Mouse (Mus musculus) MEL (cell line): ENCODE measurements around the gene Heatr5a. TPM values are rescaled to one million over a fixed set of nuclear protein-coding genes. Genes with fewer than 3 reads are reported as not detected.

Experiments
- DNase-seq: peaks from one replicate; pipeline ENCODE4 v3.0.0; 2011; ENCODE audit warnings: low read depth, low spot score
- H3K27ac ChIP-seq: 2 replicates; pipeline ENCODE4 v1.5.1; 2012; ENCODE audit warnings: low read depth, mild to moderate bottlenecking, control low read depth, low read length, moderate library complexity; ENCODE audit not compliant: control insufficient read depth
- H3K27me3 ChIP-seq, 2 experiments: fragments of 150-350 bp in 1 of 2; sonication (generic) in 1 of 2; 2 replicates each; pipeline ENCODE4 v1.6.1; 2012; ENCODE audit warnings: low read length in 2 of 2, mild to moderate bottlenecking in 2 of 2, improper control_type of control experiment in 1 of 2, moderate library complexity in 1 of 2; ENCODE audit not compliant: insufficient read depth in 2 of 2, control insufficient read depth in 1 of 2
- H3K36me3 ChIP-seq, 2 experiments: 2 replicates each; pipeline ENCODE4 v1.6.1; 2012 to 2014; ENCODE audit warnings: low read length in 2 of 2, improper control_type of control experiment in 1 of 2, inconsistent platforms in 1 of 2, mild to moderate bottlenecking in 1 of 2; ENCODE audit not compliant: insufficient read depth in 2 of 2, control insufficient read depth in 1 of 2
- H3K4me1 ChIP-seq, 2 experiments: fragments of 150-350 bp in 1 of 2; sonication (generic) in 1 of 2; 2 replicates each; pipeline ENCODE4 v1.6.1; 2012; ENCODE audit warnings: low read length in 2 of 2, improper control_type of control experiment in 1 of 2, mild to moderate bottlenecking in 1 of 2; ENCODE audit not compliant: insufficient read depth in 2 of 2, control insufficient read depth in 1 of 2
- H3K4me3 ChIP-seq, 2 experiments: fragments of 150-350 bp in 1 of 2; sonication (generic) in 1 of 2; 2 replicates each; pipeline ENCODE4 v1.5.1; 2012; ENCODE audit warnings: low read depth in 2 of 2, low read length in 2 of 2, mild to moderate bottlenecking in 2 of 2, moderate library complexity in 2 of 2, control low read depth in 1 of 2, improper control_type of control experiment in 1 of 2; ENCODE audit not compliant: control insufficient read depth in 1 of 2, insufficient read depth in 1 of 2
- H3K79me2 ChIP-seq: 2 replicates; pipeline ENCODE4 v1.6.1; 2012; ENCODE audit warnings: mild to moderate bottlenecking, low read length, moderate library complexity; ENCODE audit not compliant: control insufficient read depth, poor library complexity, insufficient read depth
- H3K9ac ChIP-seq: 2 replicates; pipeline ENCODE4 v1.6.1; 2012; ENCODE audit warnings: low read depth, mild to moderate bottlenecking, control low read depth, low read length, moderate library complexity; ENCODE audit not compliant: control insufficient read depth, poor library complexity, severe bottlenecking
- H3K9me3 ChIP-seq: fragments of 150-350 bp; sonication (generic); replicated peaks from 2 replicates; pipeline ENCODE4 v1.6.1; 2012; ENCODE audit warnings: mild to moderate bottlenecking, low read length, improper control_type of control experiment, moderate library complexity; ENCODE audit not compliant: insufficient read depth
- BHLHE40 ChIP-seq: IDR thresholded peaks from 2 replicates; pipeline ENCODE4 v1.6.1; 2012; ENCODE audit warnings: low read depth, mild to moderate bottlenecking, inconsistent platforms, low read length, improper control_type of control experiment, borderline replicate concordance
- CHD1 ChIP-seq: IDR thresholded peaks from 2 replicates; pipeline ENCODE4 v1.6.1; 2012; ENCODE audit warnings: low read depth, mild to moderate bottlenecking, inconsistent platforms, low read length, improper control_type of control experiment
- CTCF ChIP-seq, 3 experiments: IDR thresholded peaks in 2 of 3; conservative IDR thresholded peaks in 1 of 3; 2 replicates each; pipeline ENCODE4 v1.5.1; 2011 to 2012; ENCODE audit warnings: low read length in 3 of 3, low read depth in 2 of 3, mild to moderate bottlenecking in 2 of 3, improper control_type of control experiment in 1 of 3, inconsistent platforms in 1 of 3, mixed read lengths in 1 of 3, moderate library complexity in 1 of 3; ENCODE audit not compliant: control insufficient read depth in 1 of 3, insufficient read depth in 1 of 3, poor library complexity in 1 of 3, severe bottlenecking in 1 of 3
- ELF1 ChIP-seq: IDR thresholded peaks from 2 replicates; pipeline ENCODE4 v1.6.1; 2014; ENCODE audit warnings: low read depth, mild to moderate bottlenecking, inconsistent platforms, low read length, improper control_type of control experiment, moderate library complexity
- EP300 ChIP-seq, 2 experiments: IDR thresholded peaks; 2 replicates each; pipeline ENCODE4 v1.6.1; 2011; ENCODE audit warnings: improper control_type of control experiment in 2 of 2, low read length in 2 of 2, low read depth in 1 of 2, mild to moderate bottlenecking in 1 of 2
- ETS1 ChIP-seq: IDR thresholded peaks from 2 replicates; pipeline ENCODE4 v1.6.1; 2012; ENCODE audit warnings: low read depth, mild to moderate bottlenecking, inconsistent platforms, low read length, improper control_type of control experiment, moderate library complexity
- GATA1 ChIP-seq: IDR thresholded peaks from 2 replicates; pipeline ENCODE4 v1.6.1; 2011; ENCODE audit warnings: low read depth, low read length, improper control_type of control experiment
- HCFC1 ChIP-seq: IDR thresholded peaks from 2 replicates; pipeline ENCODE4 v1.6.1; 2012; ENCODE audit warnings: low read depth, mild to moderate bottlenecking, inconsistent platforms, low read length, improper control_type of control experiment, moderate library complexity
- KAT2A ChIP-seq: conservative IDR thresholded peaks from 2 replicates; pipeline ENCODE4 v1.6.1; 2012; ENCODE audit warnings: low read depth, low read length, improper control_type of control experiment, inconsistent platforms
- MAFK ChIP-seq: IDR thresholded peaks from 2 replicates; pipeline ENCODE4 v1.6.1; 2011; ENCODE audit warnings: low read depth, mild to moderate bottlenecking, low read length, improper control_type of control experiment, borderline replicate concordance
- MAX ChIP-seq: IDR thresholded peaks from 2 replicates; pipeline ENCODE4 v1.6.1; 2011; ENCODE audit warnings: low read length, improper control_type of control experiment
- MAZ ChIP-seq: IDR thresholded peaks from 2 replicates; pipeline ENCODE4 v1.6.1; 2012; ENCODE audit warnings: low read depth, mild to moderate bottlenecking, inconsistent platforms, low read length, improper control_type of control experiment
- MEF2A ChIP-seq: IDR thresholded peaks from 2 replicates; pipeline ENCODE4 v1.6.1; 2014; ENCODE audit warnings: low read depth, mild to moderate bottlenecking, inconsistent platforms, low read length, improper control_type of control experiment; ENCODE audit not compliant: poor library complexity, insufficient replicate concordance, severe bottlenecking; ENCODE audit errors: extremely low read depth
- MXI1 ChIP-seq: IDR thresholded peaks from 2 replicates; pipeline ENCODE4 v1.6.1; 2011; ENCODE audit warnings: mild to moderate bottlenecking, low read depth, low read length, improper control_type of control experiment
- MYB ChIP-seq: IDR thresholded peaks from 2 replicates; pipeline ENCODE4 v1.6.1; 2011; ENCODE audit warnings: mild to moderate bottlenecking, low read depth, low read length, improper control_type of control experiment
- MYC ChIP-seq: IDR thresholded peaks from 2 replicates; pipeline ENCODE4 v1.6.1; 2011; ENCODE audit warnings: low read depth, mild to moderate bottlenecking, low read length, improper control_type of control experiment, moderate library complexity
- NELFE ChIP-seq: IDR thresholded peaks from 2 replicates; pipeline ENCODE4 v1.6.1; 2011; ENCODE audit warnings: low read depth, low read length, improper control_type of control experiment
- NRF1 ChIP-seq: IDR thresholded peaks from 2 replicates; pipeline ENCODE4 v1.6.1; 2014; ENCODE audit warnings: low read depth, mild to moderate bottlenecking, inconsistent platforms, low read length, improper control_type of control experiment, moderate library complexity; ENCODE audit not compliant: poor library complexity, insufficient read depth, severe bottlenecking
- POLR2A ChIP-seq, 2 experiments: IDR thresholded peaks; 2 replicates each; pipeline ENCODE4 v1.6.1; 2011 to 2012; ENCODE audit warnings: low read length in 2 of 2, mild to moderate bottlenecking in 2 of 2, control low read depth in 1 of 2, improper control_type of control experiment in 1 of 2, low read depth in 1 of 2, moderate library complexity in 1 of 2; ENCODE audit not compliant: control insufficient read depth in 1 of 2, insufficient read depth in 1 of 2, poor library complexity in 1 of 2
- POLR2AphosphoS2 ChIP-seq: IDR thresholded peaks from 2 replicates; pipeline ENCODE4 v1.6.1; 2011; ENCODE audit warnings: low read length, improper control_type of control experiment
- POLR2AphosphoS5 ChIP-seq: IDR thresholded peaks from 2 replicates; pipeline ENCODE4 v1.6.1; 2012; ENCODE audit warnings: low read depth, borderline replicate concordance, mild to moderate bottlenecking, inconsistent platforms, low read length, moderate library complexity, mixed read lengths
- RCOR1 ChIP-seq: IDR thresholded peaks from 2 replicates; pipeline ENCODE4 v1.6.1; 2012; ENCODE audit warnings: low read depth, mild to moderate bottlenecking, inconsistent platforms, low read length, improper control_type of control experiment
- SIN3A ChIP-seq: IDR thresholded peaks from 2 replicates; pipeline ENCODE4 v1.6.1; 2012; ENCODE audit warnings: low read length, improper control_type of control experiment, inconsistent platforms
- TBP ChIP-seq: IDR thresholded peaks from 2 replicates; pipeline ENCODE4 v1.8.0; 2011; ENCODE audit warnings: low read depth, low read length, improper control_type of control experiment
- TCF12 ChIP-seq: IDR thresholded peaks from 2 replicates; pipeline ENCODE4 v1.6.1; 2014; ENCODE audit warnings: low read depth, mild to moderate bottlenecking, inconsistent platforms, low read length, improper control_type of control experiment, moderate library complexity
- UBTF ChIP-seq: IDR thresholded peaks from 2 replicates; pipeline ENCODE4 v1.6.1; 2012; ENCODE audit warnings: low read depth, mild to moderate bottlenecking, inconsistent platforms, low read length, improper control_type of control experiment, moderate library complexity, borderline replicate concordance; ENCODE audit not compliant: insufficient read depth
- USF1 ChIP-seq: IDR thresholded peaks from 2 replicates; pipeline ENCODE4 v1.6.1; 2014; ENCODE audit warnings: low read depth, mild to moderate bottlenecking, inconsistent platforms, low read length, improper control_type of control experiment, moderate library complexity
- ZKSCAN1 ChIP-seq: IDR thresholded peaks from 2 replicates; pipeline ENCODE4 v1.6.1; 2012; ENCODE audit warnings: low read depth, mild to moderate bottlenecking, inconsistent platforms, low read length, improper control_type of control experiment, moderate library complexity
- ZMIZ1 ChIP-seq: IDR thresholded peaks from 2 replicates; pipeline ENCODE4 v1.6.1; 2012; ENCODE audit warnings: low read depth, mild to moderate bottlenecking, inconsistent platforms, low read length, improper control_type of control experiment, moderate library complexity
- ZNF384 ChIP-seq: IDR thresholded peaks from 2 replicates; pipeline ENCODE4 v1.6.1; 2012; ENCODE audit warnings: low read depth, mild to moderate bottlenecking, inconsistent platforms, low read length, improper control_type of control experiment
- polyA plus RNA-seq, 2 experiments: library from polyadenylated mRNA; stranded (reverse) in 1 of 2; unstranded in 1 of 2; fragments of >175 nt in 1 of 2; fragments of >200 nt in 1 of 2; gene quantifications; 2 replicates each; pipeline versions ENCODE4 v1.2.1 to v1.2.4; 2012; ENCODE audit warnings: low replicate concordance in 2 of 2, low read depth in 1 of 2; ENCODE audit not compliant: insufficient read length in 2 of 2, insufficient read depth in 1 of 2, missing spikeins in 1 of 2
- total RNA-seq: library from RNA; depleted of rRNA; stranded (reverse); fragments of 300-350 nt; gene quantifications from 2 replicates; pipeline ENCODE4 v1.2.3, GENCODE M21; 2012

The Heatr5a gene
- total and polyA plus RNA-seq, 3 experiments, result 41.2 to 70.5 (median 70.4) TPM

DNA sequence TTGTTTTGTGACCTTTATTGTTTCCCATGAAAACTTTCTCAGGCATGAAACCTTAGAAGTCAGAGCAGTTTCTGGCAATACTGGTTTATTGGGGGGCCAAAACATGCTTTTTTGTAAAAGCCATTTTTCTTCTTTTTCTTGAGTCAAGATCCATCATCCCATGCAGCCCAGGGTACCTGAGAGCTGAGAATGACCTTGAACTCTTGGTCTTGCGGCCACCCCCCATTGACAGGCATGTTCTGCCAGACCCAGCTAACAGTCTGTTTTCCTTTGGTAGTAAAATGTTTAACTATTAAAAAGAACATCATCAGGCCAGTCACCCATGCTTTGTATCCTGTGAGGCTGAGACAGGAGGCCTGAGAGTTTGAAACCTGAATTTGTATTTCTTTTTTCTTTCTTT, 125.9 kb downstream of the Heatr5a start:
- Histone ChIP-seq H3K9ac (peak overlapping the region; percentile 4), H3K27me3 (no peaks in the 10 kb centered on the region), H3K9me3 (no peaks in the 10 kb centered on the region), H3K36me3 (peaks cover 0 to 46% of the 10 kb centered on the region in 2 experiments; a peak in 2 of 4 replicates), H3K27ac (peak overlapping the region; percentile 17), H3K4me3 (peak overlapping the region; percentile 1 to 34; a peak in 2 of 4 replicates), H3K79me2 (no peaks in the 10 kb centered on the region; the same call in 1 of the 2 replicates), H3K4me1 (peaks cover 20 to 37% of the 10 kb centered on the region in 2 experiments)
- no peak for TF ChIP-seq ZNF384
- no peak for TF ChIP-seq NRF1
- TF ChIP-seq EP300 (IDR thresholded peaks at IDR 0.05; ENCODE audit: low read depth in 1 of 2, low read length in 2 of 2), result no peak
- TF ChIP-seq RCOR1, result no peak
- no peak for TF ChIP-seq MAZ
- TF ChIP-seq KAT2A, result no peak
- TF ChIP-seq MYB, result no peak
- TF ChIP-seq CHD1, result no peak
- TF ChIP-seq TCF12, result no peak
- no peak for TF ChIP-seq USF1
- no peak for TF ChIP-seq MYC
- TF ChIP-seq NELFE, result no peak; the same call in 1 of the 2 replicates
- no peak for TF ChIP-seq UBTF
- no peak for TF ChIP-seq HCFC1
- no peak for TF ChIP-seq MAX
- no peak for TF ChIP-seq MAFK
- DNase-seq, result no peak

DNA sequence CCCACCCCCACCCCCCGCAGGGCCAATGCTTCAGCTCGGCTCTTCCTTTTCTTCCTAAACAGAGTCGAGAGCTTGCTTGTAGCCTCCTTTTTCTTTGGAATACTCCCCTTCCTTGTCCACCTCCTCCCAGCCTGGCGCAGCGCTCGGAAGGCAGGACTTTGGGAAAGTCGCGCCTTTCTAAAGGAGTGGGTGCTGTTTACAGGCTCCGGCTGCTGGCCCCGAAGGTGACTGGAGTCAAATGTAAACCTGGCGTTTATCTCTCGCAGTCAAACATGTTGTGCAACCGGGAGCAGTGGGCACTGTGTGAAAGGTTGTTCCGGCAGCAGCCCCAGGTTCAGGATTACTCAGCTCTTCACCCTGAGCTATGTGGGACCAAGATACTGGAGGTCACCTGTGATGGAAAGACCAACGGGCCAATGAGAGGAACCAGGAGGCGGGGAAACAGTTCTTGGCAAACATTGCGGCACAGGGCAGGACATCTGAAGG, 126.3 kb downstream of the Heatr5a start:
- Histone ChIP-seq H3K27me3 (no peaks in the 10 kb centered on the region), H3K9me3 (no peaks in the 10 kb centered on the region), H3K4me3 (peak overlapping the region; percentile 70 to 79), H3K27ac (peak overlapping the region; percentile 93), H3K79me2 (no peaks in the 10 kb centered on the region; the same call in 1 of the 2 replicates), H3K4me1 (peaks cover 19 to 36% of the 10 kb centered on the region in 2 experiments), H3K36me3 (peaks cover 0 to 44% of the 10 kb centered on the region in 2 experiments; a peak in 2 of 4 replicates), H3K9ac (peak overlapping the region; percentile 83)
- peak; percentile 95 for DNase-seq
- TF ChIP-seq MYC (no peak), MAX (peak; percentile 56; the same call in 1 of the 2 replicates), MXI1 (peak; percentile 57), BHLHE40 (no peak), USF1 (peak; percentile 20; the same call in 1 of the 2 replicates), ZKSCAN1 (no peak), NELFE (peak; percentile 66), MEF2A (no peak), SIN3A (peak; percentile 82), POLR2AphosphoS5 (no peak), CTCF (IDR thresholded peaks at IDR 0.05 in 2 of 3, conservative IDR thresholded peaks at IDR 0.05 in 1 of 3; ENCODE audit: control insufficient read depth in 1 of 3, insufficient read depth in 1 of 3, low read depth in 2 of 3, low read length in 3 of 3, poor library complexity in 1 of 3, severe bottlenecking in 1 of 3) (no peak), ZMIZ1 (no peak), ELF1 (peak; percentile 59; the same call in 1 of the 2 replicates), TCF12 (peak; percentile 53), EP300 (IDR thresholded peaks at IDR 0.05; ENCODE audit: low read depth in 1 of 2, low read length in 2 of 2) (peak in 1 of 2 experiments; percentile 52; a peak in 1 of 4 replicates), GATA1 (0 out of 2 replicates have a peak, but pooled peaks have one; percentile 38), POLR2A (IDR thresholded peaks at IDR 0.05; ENCODE audit: control insufficient read depth in 1 of 2, insufficient read depth in 1 of 2, low read depth in 1 of 2, low read length in 2 of 2, poor library complexity in 1 of 2) (peak in 1 of 2 experiments; percentile 74; a peak in 2 of 4 replicates), TBP (peak; percentile 78), ETS1 (peak; percentile 65), HCFC1 (peak; percentile 48; the same call in 1 of the 2 replicates), POLR2AphosphoS2 (peak; percentile 73; the same call in 1 of the 2 replicates)
